Mouse (Mus musculus) midbrain, embryonic 14.5 days (tissue): ENCODE measurements around the gene Gm37419. TPM values are rescaled to one million over a fixed set of nuclear protein-coding genes. Genes with fewer than 3 reads are reported as not detected.
A peak's percentile ranks its signal among the peaks of the same experiment; 100 is the strongest.

ENCODE experiments used
- ATAC-seq: fragments of 200-750 bp; cut with Nextera tagmentation; 2 replicates; pipeline ENCODE4 v1.8.0; 2017; ENCODE audit warnings: moderate number of reproducible peaks, moderate library complexity; ENCODE audit not compliant: low FRiP score, low TSS enrichment
- DNase-seq: peaks from one replicate; pipeline ENCODE4 v3.0.0-alpha.2; 2015
- H3K27ac ChIP-seq: fragments of 300-500 bp; sonication (generic); replicated peaks from 2 replicates; pipeline ENCODE4 v1.5.1; 2014; ENCODE audit warnings: mild to moderate bottlenecking, low read depth, low read length, moderate library complexity
- H3K27me3 ChIP-seq: fragments of 300-500 bp; sonication (generic); 2 replicates; pipeline ENCODE4 v1.6.1; 2014; ENCODE audit warnings: low read length, control low read depth, mixed read lengths; ENCODE audit not compliant: control insufficient read depth, insufficient read depth
- H3K36me3 ChIP-seq: fragments of 300-500 bp; sonication (generic); 2 replicates; pipeline ENCODE4 v1.6.1; 2014; ENCODE audit warnings: low read length, control low read depth; ENCODE audit not compliant: control insufficient read depth, insufficient read depth
- H3K4me1 ChIP-seq: fragments of 300-500 bp; sonication (generic); 2 replicates; pipeline ENCODE4 v1.6.1; 2014; ENCODE audit warnings: mild to moderate bottlenecking, antibody characterized with exemption, low read length, control low read depth; ENCODE audit not compliant: control insufficient read depth, insufficient read depth
- H3K4me2 ChIP-seq: fragments of 300-500 bp; sonication (generic); 2 replicates; pipeline ENCODE4 v1.6.1; 2014; ENCODE audit warnings: mild to moderate bottlenecking, low read length, moderate library complexity
- H3K4me3 ChIP-seq: fragments of 300-500 bp; sonication (generic); replicated peaks from 2 replicates; pipeline ENCODE4 v1.5.1; 2014; ENCODE audit warnings: low read depth, low read length
- H3K9ac ChIP-seq: fragments of 300-500 bp; sonication (generic); replicated peaks from 2 replicates; pipeline ENCODE4 v1.6.1; 2014; ENCODE audit warnings: mild to moderate bottlenecking, low read length, moderate library complexity
- H3K9me3 ChIP-seq: fragments of 300-500 bp; sonication (generic); 2 replicates; pipeline ENCODE4 v1.6.1; 2016; ENCODE audit warnings: low read length, control low read depth, mixed read lengths; ENCODE audit not compliant: control insufficient read depth
- WGBS: fragments of 180-500 bp; shearing (Covaris S2); extraction: QIAGEN DNeasy Blood & Tissue Kit; methylation state at CpG from one replicate; pipeline ENCODE4 v1.1.7; 2014; 5-methylcytosine and 5-hydroxymethylcytosine counted together
- polyA plus RNA-seq: library from polyadenylated mRNA; unstranded; fragments of >200 nt; fragmentation: Nextera tagmentation; extraction: Ambion mirVana; gene quantifications from 2 replicates; pipeline ENCODE4 v1.2.1, GENCODE M21; 2014

Gene Gm37419
- polyA plus RNA-seq, 1 experiment from 2014 or later, result not detected

GRCm38 (mm10) chr16:23973635-23974367 is 14.5 kb upstream of the Gm37419 start:
- WGBS, result 89% methylated on average over 9 of the region's 9 CpGs
- ATAC-seq, result no peak

GRCm38 (mm10) chr16:23976196-23976595 is 12.1 kb upstream of the Gm37419 start:
- Histone ChIP-seq H3K27ac (no peak overlapping the region), H3K4me1 (peaks cover 5% of the 10 kb centered on the region), H3K9ac (no peak overlapping the region), H3K27me3 (peaks cover 23% of the 10 kb centered on the region), H3K4me3 (no peak overlapping the region), H3K4me2 (no peak overlapping the region), H3K36me3 (no peaks in the 10 kb centered on the region), H3K9me3 (no peaks in the 10 kb centered on the region)
- DNase-seq (no peak), ATAC-seq (no peak)
- WGBS, result 99% methylated on average over 2 of the region's 2 CpGs

More at GRCm38 (mm10) chr16:23973635-23974367, 14.5 kb upstream of the Gm37419 start:
- no peak overlapping the region for H3K4me2 ChIP-seq
- no peak overlapping the region for H3K4me3 ChIP-seq
- no peaks in the 10 kb centered on the region for H3K4me1 ChIP-seq
- H3K9me3 ChIP-seq, result no peaks in the 10 kb centered on the region
- no peak for DNase-seq
- no peak overlapping the region for H3K27ac ChIP-seq
- no peaks in the 10 kb centered on the region for H3K27me3 ChIP-seq
- H3K9ac ChIP-seq, result no peak overlapping the region
- H3K36me3 ChIP-seq, result no peaks in the 10 kb centered on the region

- DNase-seq, result no peak
- ATAC-seq, result no peak
- Histone ChIP-seq H3K9me3 (no peaks in the 10 kb centered on the region), H3K36me3 (no peaks in the 10 kb centered on the region), H3K9ac (no peak overlapping the region), H3K4me2 (no peak overlapping the region), H3K27me3 (peaks cover 33% of the 10 kb centered on the region), H3K4me3 (no peak overlapping the region), H3K27ac (no peak overlapping the region), H3K4me1 (peaks cover 12% of the 10 kb centered on the region)
- 81% methylated on average over 3 of the region's 3 CpGs for WGBS
Measured at GRCm38 (mm10) chr16:23977732-23978131, 10.6 kb upstream of the Gm37419 start.

- DNase-seq, result no peak
- Histone ChIP-seq H3K4me2 (no peak overlapping the region), H3K9ac (no peak overlapping the region), H3K27me3 (peaks cover 33% of the 10 kb centered on the region), H3K36me3 (no peaks in the 10 kb centered on the region), H3K27ac (no peak overlapping the region), H3K9me3 (no peaks in the 10 kb centered on the region), H3K4me1 (peaks cover 17% of the 10 kb centered on the region), H3K4me3 (no peak overlapping the region)
- ATAC-seq, result no peak
- WGBS, result 84% methylated on average over 4 of the region's 4 CpGs
Measured at GRCm38 (mm10) chr16:23978495-23978894, 9.8 kb upstream of the Gm37419 start.

GRCm38 (mm10) chr16:23979446-23979845 is 8.8 kb upstream of the Gm37419 start:
- no peak overlapping the region for H3K4me2 ChIP-seq
- H3K27me3 ChIP-seq, result peaks cover 41% of the 10 kb centered on the region
- peaks cover 22% of the 10 kb centered on the region for H3K4me1 ChIP-seq
- no peaks in the 10 kb centered on the region for H3K36me3 ChIP-seq
- H3K9me3 ChIP-seq, result no peaks in the 10 kb centered on the region
- no peak for ATAC-seq
- H3K4me3 ChIP-seq, result no peak overlapping the region
- no peak for DNase-seq
- no peak overlapping the region for H3K9ac ChIP-seq
- 85% methylated on average over 9 of the region's 9 CpGs for WGBS
- no peak overlapping the region for H3K27ac ChIP-seq

GRCm38 (mm10) chr16:23980201-23980870 is 7.9 kb upstream of the Gm37419 start:
- Histone ChIP-seq H3K4me3 (peak overlapping the region; percentile 34), H3K27me3 (peaks cover 50% of the 10 kb centered on the region), H3K9ac (peak overlapping the region; percentile 31; the same call in 1 of the 2 replicates), H3K9me3 (no peaks in the 10 kb centered on the region), H3K36me3 (no peaks in the 10 kb centered on the region), H3K27ac (no peak overlapping the region), H3K4me2 (peak overlapping the region; percentile 80), H3K4me1 (peaks cover 28% of the 10 kb centered on the region)
- DNase-seq (no peak), ATAC-seq (no peak)
- WGBS, result 4% methylated on average over 11 of the region's 11 CpGs

- peaks cover 28% of the 10 kb centered on the region for H3K4me1 ChIP-seq
- peaks cover 57% of the 10 kb centered on the region for H3K27me3 ChIP-seq
- DNase-seq, result peak; percentile 51
- 2% methylated on average over 32 of the region's 32 CpGs for WGBS
- no peaks in the 10 kb centered on the region for H3K36me3 ChIP-seq
- no peak for ATAC-seq
- no peaks in the 10 kb centered on the region for H3K9me3 ChIP-seq
- H3K4me3 ChIP-seq, result peak overlapping the region; percentile 34
- H3K9ac ChIP-seq, result peak overlapping the region; percentile 39; the same call in 1 of the 2 replicates
- no peak overlapping the region for H3K27ac ChIP-seq
- H3K4me2 ChIP-seq, result peak overlapping the region; percentile 80
Measured at GRCm38 (mm10) chr16:23980991-23981720, 7.1 kb upstream of the Gm37419 start.

- H3K4me2 ChIP-seq, result peak overlapping the region; percentile 80
- H3K9me3 ChIP-seq, result no peaks in the 10 kb centered on the region
- peaks cover 68% of the 10 kb centered on the region for H3K27me3 ChIP-seq
- peak overlapping the region; percentile 45; the same call in 1 of the 2 replicates for H3K9ac ChIP-seq
- peak; percentile 93 for DNase-seq
- WGBS, result 2% methylated on average over 28 of the region's 28 CpGs
- peak; percentile 73 for ATAC-seq
- H3K4me3 ChIP-seq, result peak overlapping the region; percentile 39
- no peak overlapping the region for H3K27ac ChIP-seq
- H3K36me3 ChIP-seq, result no peaks in the 10 kb centered on the region
- peaks cover 32% of the 10 kb centered on the region for H3K4me1 ChIP-seq
Measured at GRCm38 (mm10) chr16:23981925-23982851, 6.1 kb upstream of the Gm37419 start.
